Mouse (Mus musculus) C2C12 (cell line): ENCODE results near the gene H2afb3.

Experiments used
- CTCF ChIP-seq: IDR thresholded peaks from one replicate; pipeline ENCODE4 v1.5.1; 2011; ENCODE audit not compliant: control insufficient read depth, insufficient read depth, insufficient read length
- MAX ChIP-seq: IDR thresholded peaks from one replicate; pipeline ENCODE4 v1.6.1; 2011; ENCODE audit warnings: mild to moderate bottlenecking, control low read depth
- USF1 ChIP-seq: IDR thresholded peaks from one replicate; pipeline ENCODE4 v1.6.1; 2011; ENCODE audit warnings: low read depth, mild to moderate bottlenecking, control low read depth, moderate library complexity

- TF ChIP-seq CTCF = no peak
- TF ChIP-seq MAX = no peak
- no peak for TF ChIP-seq USF1
These were observed 22.0 kb downstream of the H2afb3 start for GRCm38 (mm10) chrX:120290900-120291280.
